Mouse (Mus musculus): ENCODE measurements at regions not wholly inside any gene's neighbourhood (a gene's known extent, or its start where the extent isn't known, plus 50 kb on each side); places are given as distances from the start of the nearest gene placed in this dataset.

DNA sequence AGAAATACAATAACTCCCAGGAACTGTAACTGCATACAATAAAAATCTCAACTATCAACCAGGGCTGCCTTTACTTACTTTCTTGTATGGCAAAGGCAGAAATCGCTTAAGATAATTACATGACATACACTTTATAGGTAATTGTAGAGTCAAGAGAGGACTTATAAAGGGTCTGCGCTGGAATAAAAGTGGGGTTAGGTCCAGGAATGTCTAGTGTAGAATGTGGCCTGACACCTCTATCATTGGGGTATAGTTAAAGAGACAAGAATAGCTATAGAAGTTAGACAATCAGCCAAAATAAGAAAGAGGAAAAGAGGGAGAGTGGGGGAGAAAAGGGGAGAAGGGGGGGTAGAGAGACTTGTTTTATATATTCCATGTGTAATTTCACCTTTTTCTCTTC is 144.8 kb upstream of the Gimd1 start:
- DNase-seq (ENCODE audit: low spot score), result no peak

DNA sequence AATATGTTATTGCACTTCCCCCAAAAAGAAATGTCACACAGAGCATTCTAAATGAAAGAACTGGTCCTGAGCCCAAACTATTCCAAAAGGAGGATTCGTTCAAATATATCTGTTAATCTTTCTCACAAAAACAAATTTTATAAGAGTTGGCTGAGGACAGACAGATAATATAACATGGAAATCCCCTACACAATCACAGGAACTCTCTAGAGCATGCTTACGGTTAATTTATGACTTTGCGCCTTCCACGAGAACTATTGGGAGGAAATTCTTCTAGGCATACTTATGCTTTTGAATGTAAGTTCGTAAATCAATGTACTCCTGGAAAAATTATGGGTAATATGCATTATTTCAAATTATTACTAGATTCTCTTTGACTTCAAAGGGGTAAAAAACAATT is 144.1 kb upstream of the Gimd1 start:
- DNase-seq (ENCODE audit: low spot score), result no peak

DNA sequence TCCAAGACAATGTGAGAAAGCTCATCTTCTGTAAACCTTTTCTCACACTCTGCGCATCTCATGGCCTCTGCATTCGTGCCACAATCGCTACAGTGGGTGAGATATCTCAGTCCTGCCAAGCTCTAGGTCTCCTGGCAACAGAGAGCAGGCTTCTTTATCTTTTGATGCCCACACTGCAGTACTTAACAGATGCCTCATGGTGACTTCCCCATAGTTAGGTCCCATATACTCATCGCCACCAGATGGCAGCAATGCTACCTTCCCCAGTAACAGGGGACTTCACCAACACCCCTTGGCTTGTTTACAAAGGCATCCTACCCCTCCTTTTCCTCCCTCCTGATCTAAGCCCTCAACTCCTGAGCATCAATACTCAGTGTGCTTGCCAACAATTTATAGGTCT is 123.5 kb upstream of the Gimd1 start:
- peak; percentile 8 for DNase-seq (ENCODE audit: low spot score)

- no peak for DNase-seq (ENCODE audit: low spot score)
Observed at GRCm38 (mm10) chr3:132510240-132510639, 119.4 kb upstream of the Gimd1 start.

GRCm38 (mm10) chr3:132512526-132513102 is 117.0 kb upstream of the Gimd1 start:
- DNase-seq (ENCODE audit: low spot score), result no peak

DNA sequence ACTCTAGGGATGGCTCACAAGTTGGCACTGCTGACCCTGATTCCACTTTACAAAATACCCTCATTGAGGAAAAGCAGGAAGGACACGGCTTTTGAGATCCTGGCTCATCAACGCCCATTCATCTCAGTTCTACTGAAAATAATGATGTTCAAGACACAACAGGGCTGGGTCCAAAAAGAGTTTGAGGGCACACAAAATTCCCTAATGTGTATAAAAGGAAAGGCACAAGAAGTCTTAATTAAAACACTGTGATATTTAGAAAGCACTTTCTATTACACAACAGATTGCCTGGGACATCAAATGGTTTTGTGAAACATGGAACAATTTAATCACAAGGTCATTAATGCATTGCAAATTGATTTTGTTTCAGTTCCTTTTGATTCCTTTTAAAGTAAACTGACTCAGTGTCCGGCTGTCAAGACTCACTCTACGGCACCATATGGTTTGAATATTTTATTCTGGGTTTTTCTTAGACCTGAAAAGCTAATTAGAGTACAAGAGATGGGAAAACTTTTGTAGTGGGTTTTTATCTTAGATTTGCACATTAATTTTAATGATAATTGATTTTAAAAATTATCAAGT is 96.2 kb upstream of the Gimd1 start:
- no peak for DNase-seq (ENCODE audit: low spot score)

DNA sequence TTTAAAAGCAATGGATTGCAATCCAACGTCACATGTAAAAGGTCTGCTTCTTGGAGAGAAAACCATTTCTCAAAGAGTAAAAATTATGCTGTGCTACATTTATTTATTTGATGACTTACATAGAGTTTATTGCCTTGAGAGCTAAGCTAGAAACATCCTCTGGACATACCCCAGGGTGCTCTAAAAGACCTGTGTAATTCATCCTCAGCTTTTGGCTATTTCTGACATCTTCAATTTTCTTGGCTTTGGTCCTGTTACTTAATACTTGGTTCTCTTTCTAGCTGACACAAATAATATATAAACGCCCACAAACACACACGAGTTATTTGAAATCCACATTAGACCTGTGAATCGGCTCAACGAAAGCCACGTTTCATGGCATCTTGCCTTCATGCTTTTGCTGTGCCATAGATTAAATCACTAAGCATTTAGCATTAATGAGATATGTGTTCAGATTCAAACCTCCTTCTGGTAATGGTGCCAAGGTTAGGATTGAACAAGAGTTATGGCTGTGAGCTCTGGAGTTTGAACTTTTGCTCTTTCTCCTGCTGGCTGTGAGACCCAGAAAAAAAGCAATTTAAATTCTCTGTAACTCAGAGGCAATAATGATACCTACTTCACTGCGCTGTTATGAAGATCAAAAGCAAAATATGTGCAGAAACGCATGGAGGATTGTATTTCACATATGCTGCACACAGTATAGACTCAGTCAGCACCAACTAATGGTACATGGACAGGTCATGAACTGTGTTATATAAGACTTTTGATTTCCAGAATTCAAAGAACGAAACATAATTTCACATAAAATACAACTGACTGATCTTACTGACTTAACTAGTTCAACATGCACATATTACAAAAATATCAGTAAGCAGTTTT is 89.6 kb upstream of the Gimd1 start:
- no peak for DNase-seq (ENCODE audit: low spot score)

DNA sequence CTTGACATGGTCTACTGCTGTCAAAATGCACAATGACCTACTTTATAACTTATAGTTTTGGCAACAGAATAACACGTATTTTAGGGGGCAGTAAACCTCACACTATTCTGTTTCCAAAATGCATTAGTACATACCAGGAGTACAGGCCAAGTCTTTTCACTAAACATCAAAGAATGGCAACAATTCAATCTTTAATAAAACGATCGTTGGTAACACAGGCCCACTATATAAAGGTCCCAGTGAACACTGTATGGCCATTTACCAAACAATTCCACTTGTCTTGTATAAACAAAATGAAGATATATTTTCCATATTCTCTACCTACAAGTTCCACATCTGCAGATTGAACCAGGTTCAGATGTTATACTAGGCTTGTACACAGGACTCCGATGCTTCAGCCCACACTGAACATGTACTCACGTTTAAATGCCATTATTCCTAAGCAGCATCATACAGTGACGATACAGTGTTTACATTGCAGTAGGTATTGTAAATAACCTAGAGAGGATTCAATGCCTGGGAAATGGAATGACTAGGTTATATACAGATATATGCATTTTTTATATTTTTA is 78.3 kb upstream of the Gimd1 start:
- no peak for DNase-seq (ENCODE audit: low spot score)

DNA sequence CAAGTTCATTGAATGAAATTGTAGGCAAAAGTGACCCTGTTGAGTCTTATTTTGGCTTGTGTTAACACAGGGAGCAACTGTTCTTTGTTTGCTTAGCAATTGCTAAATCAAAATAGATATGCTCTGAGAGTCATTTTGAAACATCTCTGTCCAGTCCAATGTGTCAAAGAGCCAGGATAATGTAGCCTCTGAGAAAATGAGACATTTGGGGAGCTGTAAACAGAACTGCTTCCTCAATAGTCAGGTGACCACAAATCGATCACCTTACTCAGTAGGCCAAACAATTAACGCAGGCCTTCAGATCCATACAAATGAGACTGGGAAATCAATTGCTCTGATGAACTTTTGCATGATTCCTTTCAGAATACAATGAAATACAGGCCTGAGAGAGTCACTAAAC is 63.9 kb upstream of the Gimd1 start:
- DNase-seq (ENCODE audit: low spot score), result no peak

DNA sequence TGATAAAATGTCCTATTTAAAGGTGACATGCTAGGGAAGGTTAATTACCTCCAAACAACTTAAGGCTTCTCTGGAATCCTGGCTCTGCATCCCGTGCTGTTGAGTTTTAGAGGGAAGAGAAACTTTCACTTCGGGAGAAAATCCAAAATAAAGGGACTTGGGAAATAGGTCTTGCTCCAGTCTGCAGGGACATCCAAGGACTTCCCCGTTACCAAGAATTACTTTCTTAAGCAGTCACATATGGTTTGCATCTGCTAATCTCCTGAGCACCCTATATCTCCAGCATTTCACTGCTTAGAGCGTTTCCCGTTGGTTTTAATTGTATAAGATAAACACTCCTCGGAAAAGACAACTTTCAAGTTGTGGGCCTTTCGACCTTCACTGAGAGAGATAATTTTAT is 63.3 kb upstream of the Gimd1 start:
- DNase-seq (ENCODE audit: low spot score), result no peak
